Mouse (Mus musculus): ENCODE data around the gene Ephb2. TPM values are rescaled to one million over a fixed set of nuclear protein-coding genes. Genes with fewer than 3 reads are reported as not detected.
A peak's percentile ranks its signal among the peaks of the same experiment; 100 is the strongest.

Gene Ephb2
- 28.8 and 33.7 TPM in 2 replicates for polyA plus RNA-seq (2014; fragmentation: Nextera tagmentation; extraction: Ambion mirVana)

GRCm38 (mm10) chr4:136835621-136836386 is at the start of gene Ephb2:
Gene Ephb2 (minus strand): TSS chr4:136835988.
- no peaks in the 10 kb centered on the region for H3K9me3 ChIP-seq (ENCODE audit: control insufficient read depth, low read length)
- peak within 1 kb of the TSS; percentile 99 for H3K27ac ChIP-seq (ENCODE audit: low read depth, low read length)
- peak within 1 kb of the TSS; percentile 99 for H3K9ac ChIP-seq (ENCODE audit: low read length)
- peak; percentile 81 for ATAC-seq (ENCODE audit: low FRiP score)
- WGBS, result under 1% methylated on average over 61 of the region's 88 CpGs
- peak within 1 kb of the TSS; percentile 100 for H3K4me3 ChIP-seq (ENCODE audit: low read depth, low read length)
- no peaks in the 10 kb centered on the region for H3K36me3 ChIP-seq (ENCODE audit: control insufficient read depth, insufficient read depth, low read length)
- H3K4me1 ChIP-seq (ENCODE audit: control insufficient read depth, insufficient read depth, low read length), result peaks cover 73% of the 10 kb centered on the region
- no peaks in the 10 kb centered on the region for H3K27me3 ChIP-seq (ENCODE audit: control insufficient read depth, insufficient read depth, low read length)
- H3K4me2 ChIP-seq, result peak within 1 kb of the TSS; percentile 88
- DNase-seq (ENCODE audit: low spot score, missing footprints), result peak; percentile 99

- no peak overlapping the region for H3K4me2 ChIP-seq
- no peaks in the 10 kb centered on the region for H3K9me3 ChIP-seq (ENCODE audit: control insufficient read depth, low read length)
- DNase-seq (ENCODE audit: low spot score, missing footprints) (no peak), ATAC-seq (ENCODE audit: low FRiP score) (no peak)
- H3K4me1 ChIP-seq (ENCODE audit: control insufficient read depth, insufficient read depth, low read length), result no peaks in the 10 kb centered on the region
- no peak overlapping the region for H3K9ac ChIP-seq (ENCODE audit: low read length)
- no peaks in the 10 kb centered on the region for H3K27me3 ChIP-seq (ENCODE audit: control insufficient read depth, insufficient read depth, low read length)
- no peaks in the 10 kb centered on the region for H3K36me3 ChIP-seq (ENCODE audit: control insufficient read depth, insufficient read depth, low read length)
- no peak overlapping the region for H3K27ac ChIP-seq (ENCODE audit: low read depth, low read length)
- 28% methylated on average over 5 of the region's 5 CpGs for WGBS
- no peak overlapping the region for H3K4me3 ChIP-seq (ENCODE audit: low read depth, low read length)
These were observed 42.8 kb upstream of the Ephb2 start for GRCm38 (mm10) chr4:136878601-136879000.

GRCm38 (mm10) chr4:136878171-136878570 is 42.4 kb upstream of the Ephb2 start:
- WGBS, result 50% methylated on average over 8 of the region's 8 CpGs
- no peak for DNase-seq (ENCODE audit: low spot score, missing footprints)

GRCm38 (mm10) chr4:136876971-136877370 is 41.2 kb upstream of the Ephb2 start:
- 0 out of 2 replicates have a peak, but pooled peaks have one; percentile 42 for ATAC-seq (ENCODE audit: low FRiP score)
- WGBS, result 26% methylated on average over 7 of the region's 7 CpGs
- DNase-seq (ENCODE audit: low spot score, missing footprints), result peak; percentile 92
- Histone ChIP-seq H3K4me2 (no peak overlapping the region), H3K27me3 (ENCODE audit: control insufficient read depth, insufficient read depth, low read length) (no peaks in the 10 kb centered on the region), H3K4me1 (ENCODE audit: control insufficient read depth, insufficient read depth, low read length) (no peaks in the 10 kb centered on the region), H3K9ac (ENCODE audit: low read length) (no peak overlapping the region), H3K9me3 (ENCODE audit: control insufficient read depth, low read length) (no peaks in the 10 kb centered on the region), H3K36me3 (ENCODE audit: control insufficient read depth, insufficient read depth, low read length) (no peaks in the 10 kb centered on the region), H3K27ac (ENCODE audit: low read depth, low read length) (no peak overlapping the region), H3K4me3 (ENCODE audit: low read depth, low read length) (no peak overlapping the region)

More at GRCm38 (mm10) chr4:136878171-136878570, 42.4 kb upstream of the Ephb2 start:
- Histone ChIP-seq H3K36me3 (ENCODE audit: control insufficient read depth, insufficient read depth, low read length) (no peaks in the 10 kb centered on the region), H3K9me3 (ENCODE audit: control insufficient read depth, low read length) (no peaks in the 10 kb centered on the region), H3K4me3 (ENCODE audit: low read depth, low read length) (no peak overlapping the region), H3K4me1 (ENCODE audit: control insufficient read depth, insufficient read depth, low read length) (no peaks in the 10 kb centered on the region), H3K27ac (ENCODE audit: low read depth, low read length) (no peak overlapping the region), H3K9ac (ENCODE audit: low read length) (no peak overlapping the region), H3K27me3 (ENCODE audit: control insufficient read depth, insufficient read depth, low read length) (no peaks in the 10 kb centered on the region), H3K4me2 (no peak overlapping the region)
- ATAC-seq (ENCODE audit: low FRiP score), result no peak

- Histone ChIP-seq H3K4me2 (no peak overlapping the region), H3K9ac (ENCODE audit: low read length) (no peak overlapping the region), H3K4me3 (ENCODE audit: low read depth, low read length) (no peak overlapping the region), H3K4me1 (ENCODE audit: control insufficient read depth, insufficient read depth, low read length) (no peaks in the 10 kb centered on the region), H3K9me3 (ENCODE audit: control insufficient read depth, low read length) (no peaks in the 10 kb centered on the region), H3K27ac (ENCODE audit: low read depth, low read length) (no peak overlapping the region), H3K36me3 (ENCODE audit: control insufficient read depth, insufficient read depth, low read length) (no peaks in the 10 kb centered on the region), H3K27me3 (ENCODE audit: control insufficient read depth, insufficient read depth, low read length) (no peaks in the 10 kb centered on the region)
- DNase-seq (ENCODE audit: low spot score, missing footprints), result no peak
- no peak for ATAC-seq (ENCODE audit: low FRiP score)
- 94% methylated on average over 14 of the region's 14 CpGs for WGBS
These were observed 39.2 kb upstream of the Ephb2 start for GRCm38 (mm10) chr4:136875012-136875411.

GRCm38 (mm10) chr4:136868371-136868770 is 32.6 kb upstream of the Ephb2 start:
- no peak overlapping the region for H3K9ac ChIP-seq (ENCODE audit: low read length)
- H3K27ac ChIP-seq (ENCODE audit: low read depth, low read length), result no peak overlapping the region
- no peak overlapping the region for H3K4me3 ChIP-seq (ENCODE audit: low read depth, low read length)
- H3K4me2 ChIP-seq, result no peak overlapping the region
- no peaks in the 10 kb centered on the region for H3K36me3 ChIP-seq (ENCODE audit: control insufficient read depth, insufficient read depth, low read length)
- peaks cover 33% of the 10 kb centered on the region for H3K4me1 ChIP-seq (ENCODE audit: control insufficient read depth, insufficient read depth, low read length)
- H3K9me3 ChIP-seq (ENCODE audit: control insufficient read depth, low read length), result no peaks in the 10 kb centered on the region
- no peak for ATAC-seq (ENCODE audit: low FRiP score)
- 85% methylated on average over 6 of the region's 6 CpGs for WGBS
- no peak for DNase-seq (ENCODE audit: low spot score, missing footprints)
- no peaks in the 10 kb centered on the region for H3K27me3 ChIP-seq (ENCODE audit: control insufficient read depth, insufficient read depth, low read length)

- H3K27me3 ChIP-seq (ENCODE audit: control insufficient read depth, insufficient read depth, low read length), result no peaks in the 10 kb centered on the region
- H3K4me3 ChIP-seq (ENCODE audit: low read depth, low read length), result no peak overlapping the region
- peaks cover 38% of the 10 kb centered on the region for H3K4me1 ChIP-seq (ENCODE audit: control insufficient read depth, insufficient read depth, low read length)
- H3K4me2 ChIP-seq, result no peak overlapping the region
- DNase-seq (ENCODE audit: low spot score, missing footprints), result no peak
- no peak overlapping the region for H3K9ac ChIP-seq (ENCODE audit: low read length)
- H3K27ac ChIP-seq (ENCODE audit: low read depth, low read length), result no peak overlapping the region; the same call in 1 of the 2 replicates
- ATAC-seq (ENCODE audit: low FRiP score), result no peak
- no peaks in the 10 kb centered on the region for H3K36me3 ChIP-seq (ENCODE audit: control insufficient read depth, insufficient read depth, low read length)
- H3K9me3 ChIP-seq (ENCODE audit: control insufficient read depth, low read length), result no peaks in the 10 kb centered on the region
- 20% methylated on average over 12 of the region's 12 CpGs for WGBS
These were observed 32.0 kb upstream of the Ephb2 start for GRCm38 (mm10) chr4:136867690-136868345.

GRCm38 (mm10) chr4:136865531-136865930 is 29.7 kb upstream of the Ephb2 start:
- Histone ChIP-seq H3K36me3 (ENCODE audit: control insufficient read depth, insufficient read depth, low read length) (no peaks in the 10 kb centered on the region), H3K4me2 (peak overlapping the region; percentile 26), H3K27me3 (ENCODE audit: control insufficient read depth, insufficient read depth, low read length) (no peaks in the 10 kb centered on the region), H3K9me3 (ENCODE audit: control insufficient read depth, low read length) (no peaks in the 10 kb centered on the region), H3K27ac (ENCODE audit: low read depth, low read length) (peak overlapping the region; percentile 97), H3K4me3 (ENCODE audit: low read depth, low read length) (no peak overlapping the region), H3K4me1 (ENCODE audit: control insufficient read depth, insufficient read depth, low read length) (peaks cover 60% of the 10 kb centered on the region), H3K9ac (ENCODE audit: low read length) (peak overlapping the region; percentile 55)
- DNase-seq (ENCODE audit: low spot score, missing footprints) (no peak), ATAC-seq (ENCODE audit: low FRiP score) (peak; percentile 10)
- 56% methylated on average over 5 of the region's 5 CpGs for WGBS

Measured in midbrain, embryonic 11.5 days (tissue).